Mouse (Mus musculus): ENCODE measurements around the gene Grik5. TPM values are rescaled to one million over a fixed set of nuclear protein-coding genes. Genes with fewer than 3 reads are reported as not detected.

Grik5 gene
- polyA plus RNA-seq, 1 experiment from 2014 or later: 9.6 TPM

DNA sequence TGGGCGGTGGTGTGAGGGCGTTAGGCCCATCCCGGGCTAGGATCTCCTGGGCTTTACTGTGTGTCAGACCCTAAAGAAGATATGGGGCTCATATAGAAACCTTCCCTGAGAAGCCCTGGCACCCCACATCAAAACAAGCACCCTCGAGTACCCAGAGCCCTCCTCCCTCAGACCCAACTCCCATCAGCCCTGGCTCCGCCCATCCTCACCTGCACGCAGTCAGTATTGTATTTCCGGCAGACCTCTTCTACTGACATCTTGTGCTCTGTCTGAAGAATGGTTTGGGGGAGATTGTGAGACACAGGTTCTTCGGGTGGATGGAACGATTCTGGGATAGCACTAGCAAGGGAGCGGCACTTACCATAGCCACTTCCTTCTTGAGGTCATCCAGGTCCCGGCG lies 71.4 kb downstream of the Grik5 start:
- Histone ChIP-seq H3K9ac (ENCODE audit: low read length) (no peak overlapping the region), H3K36me3 (ENCODE audit: control insufficient read depth, insufficient read depth, low read length) (no peaks in the 10 kb centered on the region), H3K27ac (ENCODE audit: low read depth, low read length) (no peak overlapping the region), H3K4me2 (ENCODE audit: low read depth) (no peak overlapping the region), H3K4me3 (ENCODE audit: low read depth, low read length) (no peak overlapping the region), H3K4me1 (ENCODE audit: control insufficient read depth, insufficient read depth, low read length) (peaks cover 8% of the 10 kb centered on the region; the same call in 1 of the 2 replicates), H3K27me3 (ENCODE audit: control insufficient read depth, insufficient read depth, low read length) (peaks cover 8% of the 10 kb centered on the region; the same call in 1 of the 2 replicates), H3K9me3 (ENCODE audit: control insufficient read depth, low read length) (no peaks in the 10 kb centered on the region)
- WGBS: 74% methylated on average over 12 of the region's 12 CpGs
- DNase-seq (ENCODE audit: low spot score): no peak
- ATAC-seq (ENCODE audit: insufficient read depth, low FRiP score, low TSS enrichment): no peak

DNA sequence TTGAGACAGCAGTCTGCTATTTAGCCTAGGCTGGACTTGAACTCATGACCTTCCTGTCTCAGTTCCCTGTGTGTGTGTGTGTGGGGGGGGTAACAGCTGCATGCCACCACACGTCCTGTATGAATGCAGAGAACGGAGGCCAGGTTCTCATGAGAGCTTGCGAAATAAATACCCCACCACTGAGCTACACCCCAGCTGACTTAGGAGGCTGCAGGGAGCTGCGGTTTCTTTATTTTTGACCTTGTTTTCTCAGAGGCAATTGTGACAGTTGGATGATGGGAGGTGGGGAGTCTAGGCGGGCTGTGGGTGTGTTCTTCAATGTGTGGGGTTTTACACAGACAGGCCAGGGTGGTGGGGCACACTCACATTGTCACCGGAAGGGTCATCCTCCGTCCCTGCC lies 71.9 kb downstream of the Grik5 start:
- Histone ChIP-seq H3K4me3 (ENCODE audit: low read depth, low read length) (no peak overlapping the region), H3K4me1 (ENCODE audit: control insufficient read depth, insufficient read depth, low read length) (peaks cover 6% of the 10 kb centered on the region; the same call in 1 of the 2 replicates), H3K27ac (ENCODE audit: low read depth, low read length) (no peak overlapping the region), H3K36me3 (ENCODE audit: control insufficient read depth, insufficient read depth, low read length) (no peaks in the 10 kb centered on the region), H3K9ac (ENCODE audit: low read length) (no peak overlapping the region), H3K9me3 (ENCODE audit: control insufficient read depth, low read length) (no peaks in the 10 kb centered on the region), H3K4me2 (ENCODE audit: low read depth) (no peak overlapping the region), H3K27me3 (ENCODE audit: control insufficient read depth, insufficient read depth, low read length) (peaks cover 5% of the 10 kb centered on the region; the same call in 1 of the 2 replicates)
- WGBS: 78% methylated on average over 7 of the region's 7 CpGs
- ATAC-seq (ENCODE audit: insufficient read depth, low FRiP score, low TSS enrichment) (no peak), DNase-seq (ENCODE audit: low spot score) (no peak)

DNA sequence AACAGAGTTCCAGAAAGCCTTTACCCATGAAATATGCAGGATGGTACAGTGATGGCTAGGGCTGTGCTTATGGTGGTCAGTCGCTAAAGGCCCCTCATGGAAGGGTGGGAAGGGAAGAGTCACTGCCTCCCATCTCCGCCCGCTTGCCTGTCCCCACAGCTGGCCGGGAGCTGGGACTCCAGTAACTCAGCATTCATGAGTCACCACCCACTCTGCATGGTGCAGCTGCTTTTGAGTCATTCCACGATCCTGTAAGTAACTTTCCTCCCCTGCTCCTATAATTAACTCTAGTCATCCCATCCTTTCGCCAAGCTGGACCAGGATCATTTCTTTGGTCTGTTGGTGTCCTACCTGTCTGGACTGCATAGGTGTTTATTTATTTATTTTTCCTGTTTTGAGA lies 79.1 kb downstream of the Grik5 start:
- H3K27ac ChIP-seq (ENCODE audit: low read depth, low read length): no peak overlapping the region
- H3K9ac ChIP-seq (ENCODE audit: low read length): no peak overlapping the region
- no peak overlapping the region for H3K4me3 ChIP-seq (ENCODE audit: low read depth, low read length)
- H3K9me3 ChIP-seq (ENCODE audit: control insufficient read depth, low read length): no peaks in the 10 kb centered on the region
- H3K4me1 ChIP-seq (ENCODE audit: control insufficient read depth, insufficient read depth, low read length): no peaks in the 10 kb centered on the region
- H3K27me3 ChIP-seq (ENCODE audit: control insufficient read depth, insufficient read depth, low read length): no peaks in the 10 kb centered on the region
- 79% methylated on average over 6 of the region's 6 CpGs for WGBS
- no peak overlapping the region for H3K4me2 ChIP-seq (ENCODE audit: low read depth)
- no peak for DNase-seq (ENCODE audit: low spot score)
- ATAC-seq (ENCODE audit: insufficient read depth, low FRiP score, low TSS enrichment): no peak
- no peaks in the 10 kb centered on the region; the same call in 1 of the 2 replicates for H3K36me3 ChIP-seq (ENCODE audit: control insufficient read depth, insufficient read depth, low read length)

DNA sequence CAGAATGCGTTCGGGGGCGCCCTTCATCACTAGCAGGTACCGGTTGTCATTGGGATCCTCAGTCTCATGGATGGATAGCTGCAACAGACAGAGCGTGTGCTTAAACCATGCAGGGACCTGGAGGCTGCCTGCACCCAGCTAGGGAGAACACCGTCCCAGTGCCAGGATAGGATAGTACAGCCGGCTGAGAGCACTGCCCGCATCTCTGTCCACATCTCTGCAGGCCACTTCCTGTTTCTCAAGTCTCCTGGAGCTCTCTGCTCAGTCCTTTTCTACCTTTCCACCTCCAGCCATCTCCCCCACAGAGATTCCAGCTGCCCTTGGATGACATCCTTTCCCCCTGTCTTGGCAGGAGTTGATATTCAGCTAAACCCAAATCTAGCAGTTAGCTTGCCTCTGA lies 81.7 kb downstream of the Grik5 start:
- no peak overlapping the region for H3K4me3 ChIP-seq (ENCODE audit: low read depth, low read length)
- ATAC-seq (ENCODE audit: insufficient read depth, low FRiP score, low TSS enrichment): no peak
- H3K36me3 ChIP-seq (ENCODE audit: control insufficient read depth, insufficient read depth, low read length): no peaks in the 10 kb centered on the region; the same call in 1 of the 2 replicates
- DNase-seq (ENCODE audit: low spot score): no peak
- no peaks in the 10 kb centered on the region for H3K4me1 ChIP-seq (ENCODE audit: control insufficient read depth, insufficient read depth, low read length)
- 83% methylated on average over 8 of the region's 8 CpGs for WGBS
- H3K9ac ChIP-seq (ENCODE audit: low read length): no peak overlapping the region
- H3K27ac ChIP-seq (ENCODE audit: low read depth, low read length): no peak overlapping the region
- no peaks in the 10 kb centered on the region for H3K27me3 ChIP-seq (ENCODE audit: control insufficient read depth, insufficient read depth, low read length)
- H3K9me3 ChIP-seq (ENCODE audit: control insufficient read depth, low read length): no peaks in the 10 kb centered on the region
- no peak overlapping the region for H3K4me2 ChIP-seq (ENCODE audit: low read depth)

DNA sequence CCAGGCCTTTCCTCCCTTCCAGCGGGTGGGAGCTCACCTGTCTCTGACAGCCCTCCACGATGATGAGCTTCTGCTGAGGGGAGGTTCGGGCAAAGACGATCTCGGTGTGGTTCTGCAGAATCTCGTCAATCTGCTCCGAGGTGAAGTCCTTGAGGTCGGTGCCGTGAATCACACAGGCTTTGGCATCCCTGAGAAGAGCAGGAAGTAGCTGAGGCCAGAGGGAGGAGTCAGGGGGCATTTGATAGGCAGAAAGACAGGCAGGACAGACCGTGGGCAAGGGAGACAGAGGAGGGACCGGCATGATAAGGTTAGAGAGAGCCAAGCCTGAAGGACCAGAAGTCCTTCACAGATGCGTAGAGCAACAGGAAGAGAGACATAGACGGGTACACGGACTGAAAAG lies 84.2 kb downstream of the Grik5 start:
- WGBS: 90% methylated on average over 14 of the region's 14 CpGs
- Histone ChIP-seq H3K4me3 (ENCODE audit: low read depth, low read length) (no peak overlapping the region), H3K27ac (ENCODE audit: low read depth, low read length) (no peak overlapping the region), H3K36me3 (ENCODE audit: control insufficient read depth, insufficient read depth, low read length) (no peaks in the 10 kb centered on the region; the same call in 1 of the 2 replicates), H3K27me3 (ENCODE audit: control insufficient read depth, insufficient read depth, low read length) (no peaks in the 10 kb centered on the region), H3K4me2 (ENCODE audit: low read depth) (no peak overlapping the region), H3K4me1 (ENCODE audit: control insufficient read depth, insufficient read depth, low read length) (no peaks in the 10 kb centered on the region), H3K9me3 (ENCODE audit: control insufficient read depth, low read length) (no peaks in the 10 kb centered on the region), H3K9ac (ENCODE audit: low read length) (no peak overlapping the region)
- ATAC-seq (ENCODE audit: insufficient read depth, low FRiP score, low TSS enrichment) (no peak), DNase-seq (ENCODE audit: low spot score) (no peak)

DNA sequence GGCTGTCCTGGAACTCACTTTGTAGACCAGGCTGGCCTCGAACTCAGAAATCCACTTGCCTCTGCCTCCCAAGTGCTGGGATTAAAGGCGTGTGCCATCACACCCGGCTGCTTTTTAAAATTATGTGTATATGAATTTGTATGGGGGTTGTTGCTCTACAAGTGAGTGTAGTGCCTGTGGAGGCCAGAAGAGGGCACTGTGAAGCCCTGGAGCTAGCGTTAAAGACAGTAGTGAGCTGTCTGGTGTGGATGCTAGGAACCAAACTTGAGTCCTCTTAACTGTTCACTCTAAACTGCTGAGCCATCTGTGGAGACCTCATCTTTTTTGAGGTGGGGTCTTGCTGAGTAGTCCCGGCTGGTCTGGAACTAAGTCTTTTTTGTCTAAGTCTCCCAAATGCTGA lies 86.3 kb downstream of the Grik5 start:
- ATAC-seq (ENCODE audit: insufficient read depth, low FRiP score, low TSS enrichment) (no peak), DNase-seq (ENCODE audit: low spot score) (no peak)
- H3K4me2 ChIP-seq (ENCODE audit: low read depth): no peak overlapping the region
- H3K4me3 ChIP-seq (ENCODE audit: low read depth, low read length): no peak overlapping the region
- H3K27me3 ChIP-seq (ENCODE audit: control insufficient read depth, insufficient read depth, low read length): no peaks in the 10 kb centered on the region
- H3K9me3 ChIP-seq (ENCODE audit: control insufficient read depth, low read length): no peaks in the 10 kb centered on the region
- no peak overlapping the region for H3K9ac ChIP-seq (ENCODE audit: low read length)
- 73% methylated on average over 5 of the region's 5 CpGs for WGBS
- H3K36me3 ChIP-seq (ENCODE audit: control insufficient read depth, insufficient read depth, low read length): no peaks in the 10 kb centered on the region; the same call in 1 of the 2 replicates
- H3K27ac ChIP-seq (ENCODE audit: low read depth, low read length): no peak overlapping the region
- no peaks in the 10 kb centered on the region for H3K4me1 ChIP-seq (ENCODE audit: control insufficient read depth, insufficient read depth, low read length)

DNA sequence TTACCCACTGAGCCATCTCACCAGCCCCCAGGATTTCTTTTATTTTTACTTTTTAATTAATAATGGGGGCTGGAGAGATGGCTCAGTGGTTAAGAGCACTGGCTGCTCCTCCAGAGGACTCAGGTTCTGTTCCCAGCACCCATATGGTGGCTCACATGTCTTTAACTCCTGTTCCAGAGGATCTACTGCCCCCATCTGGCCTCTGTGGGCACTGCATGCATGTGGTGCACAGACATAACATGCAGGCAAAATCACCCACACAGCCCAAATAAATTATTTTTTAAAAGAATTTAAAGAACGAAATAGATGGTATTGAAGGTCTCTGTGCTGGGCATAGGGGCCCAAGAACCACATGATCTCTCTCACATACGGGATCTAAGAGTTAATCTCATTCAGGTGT lies 87.8 kb downstream of the Grik5 start:
- DNase-seq (ENCODE audit: low spot score) (no peak), ATAC-seq (ENCODE audit: insufficient read depth, low FRiP score, low TSS enrichment) (no peak)
- no peaks in the 10 kb centered on the region for H3K27me3 ChIP-seq (ENCODE audit: control insufficient read depth, insufficient read depth, low read length)
- no peak overlapping the region for H3K9ac ChIP-seq (ENCODE audit: low read length)
- no peak overlapping the region for H3K4me2 ChIP-seq (ENCODE audit: low read depth)
- no peak overlapping the region for H3K4me3 ChIP-seq (ENCODE audit: low read depth, low read length)
- H3K4me1 ChIP-seq (ENCODE audit: control insufficient read depth, insufficient read depth, low read length): no peaks in the 10 kb centered on the region
- no peaks in the 10 kb centered on the region for H3K9me3 ChIP-seq (ENCODE audit: control insufficient read depth, low read length)
- no peaks in the 10 kb centered on the region; the same call in 1 of the 2 replicates for H3K36me3 ChIP-seq (ENCODE audit: control insufficient read depth, insufficient read depth, low read length)
- no peak overlapping the region for H3K27ac ChIP-seq (ENCODE audit: low read depth, low read length)
- 93% methylated on average over 2 of the region's 2 CpGs for WGBS

DNA sequence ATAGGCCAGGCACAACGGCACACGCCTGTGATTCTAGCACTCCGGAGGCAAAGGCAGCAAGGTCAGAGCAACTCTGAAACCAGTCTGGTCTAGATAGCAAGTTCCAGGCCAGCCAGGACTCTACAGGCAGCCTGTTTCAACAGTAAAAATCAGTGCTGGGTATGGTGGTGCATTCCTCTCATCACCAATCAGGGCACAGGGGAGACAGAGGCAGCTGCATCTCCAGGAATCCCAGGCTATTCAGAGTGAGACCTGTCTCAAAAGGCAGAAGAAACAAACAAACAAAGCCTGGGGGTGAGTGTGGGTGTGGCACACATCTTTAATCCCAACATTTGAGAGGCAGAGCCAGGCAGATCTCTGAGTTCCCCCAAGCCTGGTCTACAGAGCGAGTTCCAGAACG lies 88.8 kb downstream of the Grik5 start:
- H3K27ac ChIP-seq (ENCODE audit: low read depth, low read length): no peak overlapping the region
- no peaks in the 10 kb centered on the region for H3K4me1 ChIP-seq (ENCODE audit: control insufficient read depth, insufficient read depth, low read length)
- no peak overlapping the region for H3K4me3 ChIP-seq (ENCODE audit: low read depth, low read length)
- H3K9me3 ChIP-seq (ENCODE audit: control insufficient read depth, low read length): no peaks in the 10 kb centered on the region
- no peaks in the 10 kb centered on the region for H3K27me3 ChIP-seq (ENCODE audit: control insufficient read depth, insufficient read depth, low read length)
- H3K9ac ChIP-seq (ENCODE audit: low read length): no peak overlapping the region
- no peak for ATAC-seq (ENCODE audit: insufficient read depth, low FRiP score, low TSS enrichment)
- 88% methylated on average over 5 of the region's 5 CpGs for WGBS
- no peak for DNase-seq (ENCODE audit: low spot score)
- no peak overlapping the region for H3K4me2 ChIP-seq (ENCODE audit: low read depth)
- H3K36me3 ChIP-seq (ENCODE audit: control insufficient read depth, insufficient read depth, low read length): no peaks in the 10 kb centered on the region; the same call in 1 of the 2 replicates

DNA sequence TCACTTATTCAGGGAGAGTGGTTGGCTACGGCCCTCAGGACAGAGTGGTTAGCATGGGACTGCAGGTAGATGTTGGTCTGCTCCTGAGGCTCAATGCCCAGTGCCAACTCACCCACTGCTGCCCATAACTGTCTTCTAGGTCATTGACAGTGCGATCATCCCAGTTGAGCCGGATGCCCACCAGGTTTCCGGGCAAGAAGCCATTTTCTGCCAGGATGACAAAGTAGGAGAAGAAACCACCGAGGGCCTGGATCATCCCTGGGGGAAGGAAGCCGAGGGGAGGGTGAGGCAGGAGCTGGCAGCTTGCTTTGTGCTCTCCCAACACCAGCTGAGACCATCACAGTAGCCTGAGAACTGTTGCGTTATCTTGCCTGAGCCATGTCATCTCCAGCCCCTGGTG lies 91.7 kb downstream of the Grik5 start:
- no peak overlapping the region for H3K27ac ChIP-seq (ENCODE audit: low read depth, low read length)
- ATAC-seq (ENCODE audit: insufficient read depth, low FRiP score, low TSS enrichment): no peak
- no peak overlapping the region for H3K4me3 ChIP-seq (ENCODE audit: low read depth, low read length)
- no peaks in the 10 kb centered on the region; the same call in 1 of the 2 replicates for H3K36me3 ChIP-seq (ENCODE audit: control insufficient read depth, insufficient read depth, low read length)
- no peak for DNase-seq (ENCODE audit: low spot score)
- H3K9me3 ChIP-seq (ENCODE audit: control insufficient read depth, low read length): no peaks in the 10 kb centered on the region
- H3K27me3 ChIP-seq (ENCODE audit: control insufficient read depth, insufficient read depth, low read length): no peaks in the 10 kb centered on the region
- 85% methylated on average over 7 of the region's 7 CpGs for WGBS
- H3K4me2 ChIP-seq (ENCODE audit: low read depth): no peak overlapping the region
- no peak overlapping the region for H3K9ac ChIP-seq (ENCODE audit: low read length)
- H3K4me1 ChIP-seq (ENCODE audit: control insufficient read depth, insufficient read depth, low read length): no peaks in the 10 kb centered on the region

Data from neural tube, embryonic 11.5 days (tissue).